Mouse (Mus musculus): ENCODE data around the gene Pi4kb. TPM values are rescaled to one million over a fixed set of nuclear protein-coding genes. Genes with fewer than 3 reads are reported as not detected.

The Pi4kb gene
- total RNA-seq (2023): 10 to 100 TPM; 42.7 to 59.0 TPM

GRCm38 (mm10) chr3:94974528-94975422, at the start of gene Pi4kb:
TSS of gene Pi4kb (plus strand) at chr3:94974731.

GRCm38 (mm10) chr3:94932809-94933564, 41.5 kb upstream of the Pi4kb start, which contains the start of gene Selenbp1:
TSS of gene Selenbp1 (plus strand) at chr3:94933056.

GRCm38 (mm10) chr3:94953764-94954616, 20.5 kb upstream of the Pi4kb start, which contains the start of gene Rfx5:
TSS of gene Rfx5 (plus strand) at chr3:94954075.

GRCm38 (mm10) chr3:95015337-95015872, 40.9 kb downstream of the Pi4kb start, which contains the start of gene Zfp687:
TSS of gene Zfp687 (minus strand) at chr3:95015448.

GRCm38 (mm10) chr3:95042166-95042837, 67.8 kb downstream of the Pi4kb start, which contains the start of gene Psmd4:
TSS of gene Psmd4 (minus strand) at chr3:95042614.

Other genes with a start within 250 kb of the Pi4kb start
- gene Cgn, start 188.2 kb upstream of the Pi4kb start, total RNA-seq (2023): 1 to 10 TPM; 5.8 TPM
- 10 to 100 TPM; 44.1 to 55.6 TPM for gene Pogz, start 137.2 kb upstream of the Pi4kb start, total RNA-seq (2023)
- gene Psmb4, start 87.8 kb upstream of the Pi4kb start, total RNA-seq (2023): 100 to 1,000 TPM; 184 to 186 TPM
- gene Selenbp1, start 41.7 kb upstream of the Pi4kb start, total RNA-seq (2023): 10 to 100 TPM; 29.7 to 30.8 TPM
- gene Rfx5, start 20.7 kb upstream of the Pi4kb start, total RNA-seq (2023): 10 to 100 TPM; 36.3 to 41.9 TPM
- 10 to 100 TPM; 30.1 to 45.2 TPM for gene Zfp687, start 40.7 kb downstream of the Pi4kb start, total RNA-seq (2023)
- gene Psmd4, start 67.9 kb downstream of the Pi4kb start, total RNA-seq (2023): 100 to 1,000 TPM; 114 to 127 TPM
- gene Pip5k1a, start 132.2 kb downstream of the Pi4kb start, total RNA-seq (2023): 10 to 100 TPM; 23.3 to 23.8 TPM
- 10 to 100 TPM; 39.0 to 47.0 TPM for gene Vps72, start 136.3 kb downstream of the Pi4kb start, total RNA-seq (2023)
- 1 to 10 TPM; 1.0 to 2.3 TPM for gene Tmod4, start 149.7 kb downstream of the Pi4kb start, total RNA-seq (2023)
- gene Scnm1, start 159.3 kb downstream of the Pi4kb start, total RNA-seq (2023): 10 to 100 TPM; 67.3 to 70.8 TPM
- gene Lysmd1, start 159.4 kb downstream of the Pi4kb start, total RNA-seq (2023): 1 to 10 TPM; 1.9 to 2.0 TPM
- gene Tnfaip8l2, start 167.6 kb downstream of the Pi4kb start, total RNA-seq (2023): 100 to 1,000 TPM; 119 to 126 TPM
- under 1 TPM; 0.34 to 0.61 TPM for gene Sema6c, start 185.7 kb downstream of the Pi4kb start, total RNA-seq (2023)
- 10 to 100 TPM; 42.6 to 48.5 TPM for gene Gabpb2, start 243.2 kb downstream of the Pi4kb start, total RNA-seq (2023)